Mouse (Mus musculus): ENCODE measurements at regions not wholly inside any gene's neighbourhood (a gene's known extent, or its start where the extent isn't known, plus 50 kb on each side); places are given as distances from the start of the nearest gene placed in this dataset.
"Not testable (repeated sequence)": the region's sequence is repeated elsewhere in the genome, so short reads cannot be mapped to it uniquely, and the experiment has no call there.

GRCm38 (mm10) chr14:27562564-27562963 lies 54.3 kb upstream of the Ccdc66 start:
- DNase-seq (ENCODE audit: extremely low spot score, low spot score), result not testable (repeated sequence)

GRCm38 (mm10) chr14:27561974-27562373 lies 53.7 kb upstream of the Ccdc66 start:
- DNase-seq (ENCODE audit: extremely low spot score, low spot score), result not testable (repeated sequence)

DNA sequence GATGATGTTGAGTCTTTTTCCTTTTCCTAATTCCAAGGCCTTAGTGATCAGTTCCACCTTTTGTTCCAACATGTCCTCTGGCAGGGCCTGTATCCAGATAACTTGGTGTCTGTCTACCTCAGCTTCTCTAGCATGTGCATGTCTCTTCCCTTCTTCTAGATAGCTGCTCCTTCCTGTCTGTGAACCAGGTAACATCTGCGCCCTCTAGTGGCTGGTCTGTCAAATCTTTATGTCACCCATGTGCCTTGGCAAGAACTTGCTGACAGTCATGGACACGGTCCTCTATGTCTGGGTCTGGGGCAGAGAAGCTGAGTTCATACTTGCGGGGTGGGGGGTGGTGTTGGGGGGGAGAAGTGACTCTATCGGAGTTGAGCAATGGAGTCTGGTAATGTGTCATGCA lies 52.2 kb upstream of the Ccdc66 start:
- DNase-seq (ENCODE audit: extremely low spot score, low spot score), result peak; percentile 67

DNA sequence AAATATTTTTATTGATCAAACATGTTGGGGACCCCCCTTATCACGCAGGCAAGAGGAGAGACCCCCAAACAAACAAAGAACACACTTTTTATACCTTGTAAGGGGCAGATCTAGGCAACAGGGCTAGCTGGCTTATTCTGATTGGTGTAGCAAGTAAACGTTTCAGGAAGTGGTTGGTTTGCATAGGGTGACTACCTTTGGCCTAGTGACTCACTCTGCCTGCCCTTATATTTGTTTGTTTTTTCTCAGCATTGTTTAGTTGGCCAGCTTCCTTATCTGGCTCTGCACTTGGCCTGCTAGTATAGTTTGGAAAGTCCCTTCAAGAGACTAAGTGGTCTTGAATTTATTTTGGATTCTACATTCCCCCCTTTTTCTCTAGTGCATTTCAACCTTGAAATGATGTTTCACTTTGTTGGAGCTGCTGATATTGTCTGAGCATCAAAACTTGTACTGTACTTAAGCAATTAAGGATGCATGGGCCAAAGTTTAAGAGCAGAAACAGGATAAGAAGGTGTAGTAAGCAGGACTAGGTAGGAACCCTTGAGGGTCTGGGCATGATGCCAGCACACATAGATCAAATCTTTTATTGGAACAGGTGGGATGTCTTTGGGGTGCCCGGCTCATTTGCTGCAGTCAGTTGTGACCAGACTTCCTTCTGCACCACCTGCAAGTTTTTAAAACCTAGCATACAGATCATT lies 50.7 kb upstream of the Ccdc66 start:
- DNase-seq (ENCODE audit: extremely low spot score, low spot score), result no peak
